Mouse (Mus musculus): Measurements from ENCODE around the gene Rbfox1.

The Rbfox1 gene

DNA sequence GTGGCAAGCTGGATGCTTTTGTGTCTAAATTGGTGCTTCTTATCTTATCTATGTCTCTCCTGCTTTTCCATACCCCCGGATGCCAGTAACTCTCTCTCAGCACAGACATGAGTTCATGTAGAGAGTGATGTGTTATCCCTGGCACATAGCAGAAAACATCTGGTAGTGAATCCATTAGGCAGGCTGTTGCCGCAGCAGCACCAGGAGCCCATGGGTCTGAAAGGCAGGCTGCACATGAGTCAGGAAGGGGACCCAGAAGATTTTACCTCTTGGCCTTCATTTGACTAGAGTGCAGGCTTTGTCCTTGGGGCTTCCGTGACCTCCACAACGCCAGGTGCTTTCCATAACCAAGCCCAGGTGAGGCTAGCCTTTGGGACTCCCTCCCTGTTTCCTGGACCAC lies 1278.5 kb downstream of the Rbfox1 start:
- DNase-seq, result no peak

DNA sequence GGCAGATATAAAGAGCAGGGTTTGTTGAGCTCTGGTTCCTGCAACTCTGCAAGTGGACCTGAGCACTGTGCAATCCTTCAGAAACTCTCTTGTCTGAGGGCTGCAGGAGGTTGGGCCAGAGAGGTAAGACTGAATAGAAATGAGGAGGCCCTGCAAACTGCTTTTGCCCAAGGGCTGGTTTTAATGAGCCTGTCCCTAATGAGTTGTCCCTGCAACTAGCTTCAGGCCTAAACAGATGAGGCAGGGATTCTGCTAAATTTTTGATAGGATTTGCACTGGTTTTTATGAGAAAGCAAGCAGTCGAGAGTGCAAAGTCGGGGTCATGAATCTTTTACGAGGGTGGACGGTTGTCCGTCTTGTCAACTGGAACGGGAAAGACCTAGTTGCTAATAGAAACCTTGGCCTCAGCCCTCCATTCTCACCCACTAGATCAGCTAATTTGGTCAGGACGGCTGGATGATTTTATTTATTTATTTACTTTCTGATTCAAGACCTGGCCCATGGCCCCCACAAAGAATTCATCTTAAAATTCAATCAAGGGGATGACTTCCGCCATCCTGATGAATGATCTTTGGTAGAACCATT lies 1279.1 kb downstream of the Rbfox1 start:
- no peak for DNase-seq

DNA sequence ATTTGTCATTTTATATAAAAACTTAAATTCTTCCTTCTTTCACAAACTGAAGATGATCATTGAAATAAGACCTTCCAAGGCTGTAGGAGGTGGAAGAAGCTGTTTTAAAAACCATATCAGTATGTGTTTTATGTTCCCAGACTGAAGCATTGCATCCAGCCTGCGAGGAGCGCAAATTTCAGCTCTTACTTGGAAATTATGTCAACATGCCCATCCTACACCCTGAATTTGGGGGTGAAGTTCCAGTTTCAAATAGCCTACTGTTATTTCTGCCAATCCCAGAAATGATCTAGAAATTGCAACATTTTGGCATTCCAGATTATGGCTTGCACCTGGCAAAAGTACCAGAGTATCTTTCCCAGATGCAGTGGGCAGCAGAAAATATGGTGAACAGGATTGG lies 1290.8 kb downstream of the Rbfox1 start:
- no peak for DNase-seq

DNA sequence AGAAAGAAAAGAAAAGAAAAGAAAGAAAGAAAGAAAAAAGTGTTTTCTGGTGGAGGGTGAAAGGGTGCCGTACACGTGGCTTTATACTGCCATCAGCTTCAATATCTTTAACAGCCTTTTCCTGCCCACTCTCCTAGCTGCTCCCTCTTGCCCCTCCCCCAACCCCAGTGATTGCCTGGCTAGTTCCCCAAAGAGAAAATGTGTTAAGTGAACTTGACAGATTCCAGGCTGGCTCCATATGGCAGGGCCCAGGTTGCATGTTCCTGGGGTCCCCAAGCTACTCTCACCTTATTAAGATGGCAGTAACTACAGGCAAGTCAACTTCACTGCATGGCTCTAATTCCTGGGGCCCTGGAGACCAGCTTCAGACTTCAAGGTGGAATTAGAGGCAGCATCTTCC lies 1302.6 kb downstream of the Rbfox1 start:
- DNase-seq, result peak; percentile 28

DNA sequence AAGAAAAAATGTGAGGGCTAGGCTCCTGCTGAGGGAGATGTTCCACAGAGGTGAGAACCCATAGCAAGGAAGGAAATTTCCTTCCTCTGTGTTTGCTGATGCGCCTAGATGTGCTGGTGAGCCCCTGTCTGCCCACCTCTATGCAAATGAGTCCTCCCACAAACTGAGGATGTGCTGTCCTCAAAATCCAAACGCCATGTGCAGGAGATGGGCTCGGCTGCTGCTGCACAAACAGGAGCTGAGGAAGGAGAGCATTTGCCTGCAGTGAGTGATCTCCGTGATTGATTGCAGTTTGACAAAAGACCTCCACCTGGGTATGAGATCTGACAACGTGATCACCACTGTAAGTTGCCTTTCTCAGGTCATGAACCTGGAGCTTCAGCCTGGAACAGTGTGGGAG lies 1308.4 kb downstream of the Rbfox1 start:
- DNase-seq, result no peak

DNA sequence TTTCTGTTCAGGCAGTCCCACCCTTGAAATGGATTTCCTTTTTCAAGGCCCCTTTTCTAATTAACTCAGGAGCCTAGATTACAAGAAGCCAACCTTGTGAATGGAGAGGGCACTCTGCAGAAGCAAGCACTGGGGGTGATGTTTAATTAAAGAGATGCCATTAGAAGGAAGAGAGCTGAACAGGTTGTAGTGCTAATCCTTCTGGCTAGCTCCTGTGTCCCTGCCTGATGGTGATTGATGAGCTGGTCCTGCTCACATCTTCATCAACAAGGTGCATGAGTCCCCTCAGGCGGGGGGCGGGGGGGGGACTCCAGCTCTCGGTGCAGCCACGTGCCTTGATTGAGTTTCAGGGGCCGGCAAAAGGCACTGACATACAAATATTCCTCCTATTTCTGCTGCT lies 1312.8 kb downstream of the Rbfox1 start:
- DNase-seq, result no peak

DNA sequence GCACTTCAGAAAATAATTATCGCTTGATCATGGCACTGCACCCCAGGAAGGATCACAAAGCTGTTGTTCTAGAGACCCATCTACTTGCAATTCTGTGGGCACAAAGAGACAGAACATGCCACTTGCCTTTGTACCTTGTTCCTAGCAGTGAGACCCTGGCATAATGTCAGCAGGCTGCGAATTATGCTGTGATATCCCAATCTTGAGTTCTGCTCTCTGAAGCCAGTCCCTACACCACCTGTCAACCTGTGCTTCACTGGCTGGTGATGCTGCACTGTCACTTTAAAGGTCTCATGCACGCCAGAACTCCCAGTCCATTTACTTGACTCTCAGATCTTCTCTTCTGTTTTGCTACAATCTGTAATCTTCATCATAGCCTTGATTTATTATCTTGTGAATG lies 1315.1 kb downstream of the Rbfox1 start:
- no peak for DNase-seq

DNA sequence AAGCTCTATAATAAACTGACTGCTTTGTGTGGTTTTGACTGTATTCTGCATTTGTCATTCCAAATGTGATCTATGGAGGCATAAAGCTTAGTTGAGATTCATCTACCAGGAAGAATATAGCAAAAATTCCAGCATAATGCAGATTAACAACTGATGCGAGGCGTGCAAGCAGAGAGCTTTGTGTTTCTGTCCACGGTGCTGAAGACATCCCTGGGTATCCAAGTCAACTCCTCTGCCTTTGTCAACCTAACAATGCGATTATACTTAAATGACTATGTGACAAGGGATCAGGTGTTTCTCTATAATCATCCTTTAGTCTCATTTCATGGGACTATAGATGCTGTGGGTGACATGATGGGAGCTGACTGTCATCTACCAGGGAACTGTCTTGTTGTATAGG lies 1316.7 kb downstream of the Rbfox1 start:
- no peak for DNase-seq

DNA sequence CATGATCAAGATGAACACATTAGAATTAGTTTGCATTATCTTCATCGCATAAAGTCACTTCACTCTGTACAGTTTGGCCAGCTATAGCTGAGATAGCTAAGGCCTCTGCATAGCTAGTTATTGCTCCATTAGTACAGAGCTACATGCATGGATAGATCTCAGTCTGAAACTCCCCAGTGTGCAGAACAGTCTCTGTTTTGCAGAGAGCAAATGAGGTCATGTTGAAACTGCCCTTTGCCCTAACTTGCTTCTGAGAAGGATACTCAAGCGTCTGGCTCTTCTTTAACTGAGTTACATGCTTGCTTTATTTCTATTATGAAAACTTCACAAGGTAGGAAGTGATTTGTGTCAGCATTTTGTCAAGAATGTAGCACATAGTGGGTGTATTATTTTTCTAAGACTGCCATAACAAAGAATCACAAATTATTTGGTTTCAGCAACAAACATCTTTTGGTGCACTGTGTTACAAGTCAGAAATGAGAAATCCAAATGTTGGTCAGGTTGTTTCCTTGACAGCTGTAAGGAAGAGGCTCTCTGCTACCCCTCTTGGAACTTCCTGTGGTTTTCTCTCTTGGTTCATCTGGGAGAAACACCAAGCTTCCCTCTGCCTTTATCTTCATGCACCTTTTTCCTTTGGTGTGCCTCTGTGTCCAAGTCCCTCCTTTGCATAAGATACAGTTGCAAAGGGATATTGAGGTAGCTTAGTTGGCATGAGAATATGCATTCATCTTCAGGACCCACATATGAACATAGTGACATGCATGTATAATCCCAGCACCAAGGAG lies 1321.2 kb downstream of the Rbfox1 start:
- DNase-seq, result no peak

DNA sequence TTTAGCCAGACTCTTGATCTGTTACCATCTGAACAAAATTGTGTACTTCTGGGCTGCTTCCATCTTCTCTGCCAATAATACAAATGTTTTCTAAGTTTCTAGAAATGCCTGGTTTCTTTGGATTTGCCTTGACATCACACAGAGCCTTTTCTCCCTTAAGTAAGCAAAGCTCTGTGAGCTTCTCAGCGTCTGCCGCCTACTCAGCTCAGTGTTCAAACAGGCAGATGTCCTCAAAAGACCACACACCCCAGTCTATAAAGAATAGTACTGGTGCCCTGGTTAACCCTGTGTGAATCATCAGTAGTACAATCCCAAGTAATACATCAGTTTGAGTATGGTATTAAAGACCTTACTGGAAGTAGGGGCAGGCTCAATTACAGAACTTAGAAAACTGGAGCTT lies 1322.4 kb downstream of the Rbfox1 start:
- DNase-seq, result no peak

DNA sequence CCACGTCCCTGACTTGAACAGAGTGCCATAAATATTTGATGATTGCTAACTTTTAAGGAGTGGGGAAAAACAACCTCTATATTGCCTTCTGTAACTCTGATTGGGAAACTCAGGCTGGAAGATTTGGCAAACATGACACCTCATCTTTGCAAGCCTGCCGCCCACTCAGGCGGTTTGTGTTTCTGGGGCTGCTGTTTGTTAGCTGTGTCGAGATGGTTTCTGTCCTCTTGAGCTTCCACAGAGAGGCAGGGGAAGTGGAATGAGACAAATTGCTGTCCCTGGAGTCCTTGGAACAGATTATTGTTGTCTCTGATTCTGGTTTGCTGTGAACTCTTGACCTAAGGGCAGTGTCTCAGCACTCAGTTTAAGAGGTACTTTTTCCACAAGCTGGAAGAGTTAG lies 1327.6 kb downstream of the Rbfox1 start:
- DNase-seq, result no peak

DNA sequence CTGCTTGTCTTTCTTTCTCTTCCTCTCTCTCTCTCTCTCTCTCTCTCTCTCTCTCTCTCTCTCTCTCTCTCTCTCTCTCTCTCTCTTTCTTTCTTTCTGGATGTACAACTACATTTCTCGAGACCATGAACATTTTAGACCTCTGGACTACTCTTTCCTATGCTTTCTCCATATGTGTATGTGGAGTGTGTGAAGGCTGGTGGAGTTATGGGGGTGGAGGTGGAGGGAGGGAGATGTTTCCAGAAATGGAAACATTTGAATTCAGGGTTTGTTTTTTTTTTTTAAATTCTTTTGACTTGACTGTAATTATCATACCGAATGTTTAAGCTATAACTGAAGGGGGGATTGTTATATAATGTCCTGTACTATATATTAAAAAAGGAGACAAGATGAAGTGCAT lies 1338.1 kb downstream of the Rbfox1 start:
- no peak for DNase-seq

DNA sequence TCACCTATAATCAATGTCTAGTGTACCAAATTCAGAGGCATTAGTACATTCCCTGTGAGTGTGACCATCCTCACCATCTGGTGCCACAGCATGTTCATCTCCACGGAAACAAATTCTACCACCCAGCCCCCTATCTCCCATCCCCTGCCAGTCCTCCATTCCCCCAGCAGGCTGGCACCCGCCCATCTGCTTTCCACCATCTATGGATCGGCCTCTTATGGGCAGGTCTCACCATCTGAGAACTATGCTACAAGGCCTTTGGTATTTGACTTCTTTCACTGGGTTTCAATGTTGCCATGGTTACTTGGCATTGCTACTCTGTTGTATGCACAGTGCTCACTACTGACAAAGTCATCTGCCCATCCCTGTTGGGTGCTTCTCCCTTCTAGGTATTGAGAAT lies 1340.8 kb downstream of the Rbfox1 start:
- DNase-seq, result peak; percentile 51

DNA sequence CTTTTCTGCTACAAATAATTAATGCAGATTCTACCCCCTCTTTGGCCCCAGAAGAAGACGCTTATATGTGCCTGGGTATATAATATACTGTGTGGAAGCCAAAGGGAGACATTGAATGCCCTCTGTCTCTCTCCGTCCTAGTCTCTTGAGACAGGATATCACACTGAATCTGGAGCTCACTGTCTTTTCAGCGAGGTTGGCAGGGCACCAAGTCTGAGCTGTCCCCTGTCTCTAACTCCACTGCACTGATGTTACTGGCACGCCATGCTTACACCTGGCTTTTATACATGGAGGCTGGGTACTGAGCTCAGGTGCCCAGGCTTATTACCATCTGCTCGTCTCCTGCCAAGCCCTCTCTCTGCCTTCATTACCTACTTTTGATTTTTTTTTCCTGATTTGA lies 1343.1 kb downstream of the Rbfox1 start:
- DNase-seq, result peak; percentile 22

DNA sequence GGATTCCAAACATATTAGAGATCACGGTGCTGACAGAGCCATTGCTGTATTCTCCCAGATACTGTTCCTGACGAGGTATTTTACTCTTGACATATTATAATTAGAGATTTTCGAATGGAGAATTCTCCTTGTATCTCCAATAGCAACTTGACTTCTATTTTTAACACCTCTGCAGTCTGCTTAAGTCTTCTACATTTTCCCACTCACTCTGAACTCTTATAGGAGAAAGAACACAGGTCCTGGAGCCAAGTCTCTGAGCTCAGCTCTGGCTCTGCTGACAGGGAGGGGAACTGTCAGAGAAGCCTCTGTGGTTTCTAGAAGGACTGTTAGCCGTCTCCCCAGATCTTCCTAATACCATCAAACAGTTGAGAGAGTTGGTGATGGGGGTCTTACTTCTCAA lies 1344.1 kb downstream of the Rbfox1 start:
- no peak for DNase-seq

DNA sequence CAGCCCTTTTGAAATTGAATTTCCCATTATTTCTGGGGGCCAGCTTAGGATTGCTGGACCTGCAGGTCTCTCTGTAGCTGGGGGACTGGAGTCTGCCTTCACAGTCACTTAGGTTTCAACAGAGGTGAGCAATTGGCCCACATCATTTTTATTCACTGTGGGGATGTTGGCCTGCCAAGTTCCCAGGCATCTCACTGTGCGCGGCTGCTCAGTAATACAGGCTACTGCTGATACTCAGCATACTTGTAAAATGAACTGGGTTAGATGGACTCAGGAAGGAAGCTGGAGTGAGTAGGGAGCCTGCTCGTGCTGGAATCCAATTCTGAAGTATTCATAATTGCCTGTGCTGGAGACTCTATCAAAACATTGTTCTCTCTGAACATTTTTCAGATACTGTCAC lies 1356.5 kb downstream of the Rbfox1 start:
- no peak for DNase-seq

DNA sequence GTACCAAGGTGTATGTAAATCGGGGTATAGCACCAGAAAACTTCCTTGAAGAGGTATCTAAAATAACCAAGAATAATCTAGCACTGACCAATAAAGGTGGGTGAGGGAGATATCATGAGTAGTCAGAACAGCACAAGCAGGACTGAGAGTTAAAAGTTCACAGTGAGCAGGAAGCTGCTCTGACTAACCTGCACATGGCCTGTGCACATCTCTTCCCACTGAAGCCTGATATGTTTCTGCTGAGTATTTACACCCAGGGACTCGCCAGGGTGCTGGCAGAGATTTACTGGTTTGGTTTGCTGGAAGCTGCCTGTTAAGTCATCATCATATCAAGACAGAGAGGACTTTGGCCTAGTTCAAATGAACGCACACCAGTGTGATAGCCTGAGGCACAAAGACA lies 1357.3 kb downstream of the Rbfox1 start:
- DNase-seq, result no peak

DNA sequence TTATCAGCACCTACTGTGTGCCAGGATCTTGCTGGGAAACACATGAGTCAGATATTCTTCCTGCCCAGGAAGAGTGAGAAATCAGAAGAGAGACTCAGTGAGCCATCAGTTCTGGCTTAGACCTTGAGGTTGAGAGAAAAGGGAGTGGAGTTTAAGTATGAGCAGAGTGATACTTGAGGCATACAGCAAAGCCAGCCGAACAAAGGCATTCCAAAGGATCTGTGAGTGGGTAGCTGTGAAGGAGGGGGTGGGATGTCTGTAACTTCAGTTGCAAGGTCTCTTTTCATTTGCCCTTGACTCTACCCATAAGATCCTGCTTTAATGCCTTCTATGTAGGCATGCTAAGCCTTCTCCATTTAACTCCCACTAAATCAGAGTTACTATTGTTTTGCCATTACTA lies 1359.2 kb downstream of the Rbfox1 start:
- DNase-seq, result no peak

DNA sequence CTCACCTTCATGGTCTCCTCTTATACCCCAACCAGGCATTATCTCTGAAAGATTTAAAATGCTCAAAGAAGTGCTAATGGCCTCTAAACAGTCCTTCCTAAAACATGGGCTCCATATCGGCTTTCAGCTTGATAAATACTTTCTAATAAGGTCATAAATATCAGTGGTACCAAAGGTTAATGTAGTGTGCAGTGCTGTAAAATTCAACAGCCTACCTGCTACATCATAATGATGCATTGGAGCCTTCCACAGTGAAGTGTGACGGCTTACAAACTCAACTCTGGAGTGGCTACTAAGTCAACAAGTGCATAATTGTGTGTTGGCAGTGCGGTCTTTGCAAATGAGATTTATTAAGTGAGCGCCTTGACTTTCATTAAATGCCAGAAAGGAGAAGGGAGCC lies 1366.5 kb downstream of the Rbfox1 start:
- no peak for DNase-seq

DNA sequence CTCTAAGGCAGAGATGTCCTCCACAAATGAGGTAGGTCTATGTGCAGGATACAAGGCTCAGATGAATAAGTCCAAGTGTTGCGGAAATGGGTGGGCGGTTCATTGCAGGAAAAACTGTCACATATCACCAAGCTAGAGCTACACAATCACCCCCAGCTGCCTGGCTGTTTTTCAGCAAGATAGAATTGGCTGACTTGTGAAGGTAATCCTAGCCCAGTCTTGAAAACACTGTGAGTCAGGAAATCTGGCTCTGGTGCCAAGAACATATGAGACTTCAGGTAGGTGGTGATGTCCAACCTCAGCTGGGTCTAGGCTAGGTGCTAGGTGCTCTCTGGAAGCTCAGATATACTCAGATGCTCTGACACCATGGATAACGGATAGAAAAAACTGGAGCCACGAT lies 1372.2 kb downstream of the Rbfox1 start:
- DNase-seq, result no peak

DNA sequence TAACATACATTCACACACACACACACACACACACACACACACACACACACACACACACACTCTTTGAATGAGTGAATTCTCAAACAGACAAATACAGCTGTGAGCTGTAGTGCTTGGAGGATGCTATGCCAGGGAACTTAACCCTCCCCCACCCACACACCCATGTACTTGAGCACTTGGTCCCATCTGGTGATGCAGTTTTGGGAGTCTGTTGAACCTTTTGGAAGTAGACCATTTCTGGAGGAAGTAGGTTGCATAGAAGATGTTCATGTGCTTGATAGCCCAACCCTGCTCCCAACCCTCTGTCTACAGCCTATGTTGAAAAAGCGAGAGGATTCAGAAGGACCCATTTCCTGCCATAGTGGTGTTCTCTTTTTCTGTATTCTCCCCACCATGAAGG lies 1378.1 kb downstream of the Rbfox1 start:
- no peak for DNase-seq

DNA sequence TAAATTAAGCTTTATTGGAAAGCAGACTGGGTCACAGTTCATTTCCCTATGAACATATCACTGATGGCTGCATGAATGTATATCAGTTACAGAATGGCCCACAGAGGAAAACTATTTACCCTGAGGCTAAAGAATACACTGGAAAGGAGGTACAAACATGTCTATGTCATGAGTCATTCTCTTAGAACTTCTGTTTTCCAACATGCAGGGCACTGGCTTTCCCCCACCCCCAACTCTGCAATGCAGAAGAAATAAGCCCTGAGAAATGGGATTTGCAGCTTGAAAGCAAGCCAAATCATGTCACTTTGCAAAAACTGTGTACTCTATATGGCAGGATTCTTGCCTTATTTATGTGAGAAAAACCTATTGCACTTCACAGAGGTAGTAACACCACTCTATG lies 1380.6 kb downstream of the Rbfox1 start:
- DNase-seq, result no peak

DNA sequence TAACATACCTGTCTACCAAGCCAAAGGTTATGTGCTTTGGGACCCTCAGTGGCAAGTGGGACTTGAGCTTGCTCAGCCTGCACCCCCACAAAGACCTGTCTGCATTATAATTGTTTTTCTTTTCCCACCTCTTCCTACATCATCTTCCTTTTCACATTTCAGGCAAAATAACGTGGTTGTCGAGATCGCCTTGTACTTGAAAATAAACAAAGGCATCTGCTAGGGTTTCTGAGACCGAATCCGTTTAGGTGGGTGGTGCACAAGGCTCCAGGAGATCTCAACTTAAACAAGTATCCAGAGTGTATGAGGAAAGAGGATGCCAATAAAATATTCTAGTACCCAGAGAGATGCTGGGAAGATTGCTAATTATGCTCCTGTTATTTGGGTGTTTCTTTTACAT lies 1390.3 kb downstream of the Rbfox1 start:
- DNase-seq, result no peak

DNA sequence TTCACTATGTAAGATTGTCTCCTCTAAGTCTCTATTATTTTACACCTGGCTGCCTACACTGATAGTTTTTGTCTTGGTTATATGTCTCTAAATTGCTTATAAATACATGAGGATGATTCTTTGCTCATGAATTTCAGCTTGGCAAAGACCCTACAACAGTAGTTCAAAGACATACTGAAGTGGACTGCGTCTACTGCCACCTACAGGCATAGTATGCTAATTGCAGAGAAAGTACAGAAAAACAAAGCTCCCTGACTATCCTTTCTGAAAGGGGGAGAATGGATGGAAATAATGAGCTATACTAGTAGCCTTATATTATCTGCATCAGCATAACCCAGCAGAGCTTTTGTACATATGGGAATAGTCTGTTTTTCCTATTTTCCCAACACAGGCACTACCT lies 1390.7 kb downstream of the Rbfox1 start:
- DNase-seq, result no peak

DNA sequence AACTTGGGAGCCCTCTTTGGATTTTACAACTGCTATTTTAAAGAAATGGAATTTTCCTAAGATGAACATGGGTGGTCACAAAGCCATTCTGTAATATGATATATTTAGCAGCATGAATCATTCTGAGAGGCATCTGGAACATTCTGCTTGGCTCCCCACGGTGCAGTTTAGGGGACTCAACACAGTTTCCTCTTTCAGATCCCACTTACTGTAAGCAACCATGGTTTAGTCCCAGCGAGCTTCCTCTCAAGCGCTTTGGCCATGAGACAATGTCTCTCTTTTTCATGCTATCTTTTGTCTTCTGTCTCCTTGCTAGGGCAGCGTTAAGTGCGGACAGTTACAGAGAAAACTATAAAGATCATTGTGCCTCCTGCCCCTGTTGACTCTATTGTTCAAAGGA lies 1394.4 kb downstream of the Rbfox1 start:
- DNase-seq, result peak; percentile 30
